Mouse (Mus musculus) spleen, embryonic (tissue): ENCODE data around the gene Gm5447.

Experiments
- CTCF ChIA-PET: fragments of 350-600 bp; sonication (Branson Sonifier 250); formaldehyde crosslinking; loops from one replicate; lab custom pipeline; 2022; lab: Charles Lee

The Gm5447 gene

GRCm38 (mm10) chr13:30985598-30986466 lies 11.8 kb downstream of the Gm5447 start:
- CTCF ChIA-PET, result interaction anchor here (0.6 kb wide), 1 partner anchor 429 kb away, joined by 6 read pairs; no protein-coding TSS in a partner anchor

GRCm38 (mm10) chr13:30986934-30987455 lies 13.0 kb downstream of the Gm5447 start:
- CTCF ChIA-PET, result no interaction called here

GRCm38 (mm10) chr13:30987686-30988085 lies 13.7 kb downstream of the Gm5447 start:
- CTCF ChIA-PET, result no interaction called here

GRCm38 (mm10) chr13:30989710-30990109 lies 15.7 kb downstream of the Gm5447 start:
- CTCF ChIA-PET, result no interaction called here

GRCm38 (mm10) chr13:30990233-30990632 lies 16.2 kb downstream of the Gm5447 start:
- CTCF ChIA-PET, result no interaction called here

GRCm38 (mm10) chr13:30993819-30994218 lies 19.8 kb downstream of the Gm5447 start:
- CTCF ChIA-PET, result interaction anchor here (1.0 kb wide), 1 partner anchor 12 kb away, joined by 3 read pairs; no protein-coding TSS in a partner anchor

- CTCF ChIA-PET, result interaction anchor here (1.0 kb wide), 1 partner anchor 13 kb away, joined by 3 read pairs; no protein-coding TSS in a partner anchor
These were observed 20.4 kb downstream of the Gm5447 start for GRCm38 (mm10) chr13:30994249-30994858.

- CTCF ChIA-PET, result interaction anchor here (0.8 kb wide), 1 partner anchor 26 kb away, joined by 8 read pairs; no protein-coding TSS in a partner anchor
These were observed 23.7 kb downstream of the Gm5447 start for GRCm38 (mm10) chr13:30997526-30998253.

- CTCF ChIA-PET, result no interaction called here
These were observed 25.8 kb downstream of the Gm5447 start for GRCm38 (mm10) chr13:30999799-31000198.

- CTCF ChIA-PET, result no interaction called here
These were observed 30.5 kb downstream of the Gm5447 start for GRCm38 (mm10) chr13:31004458-31004857.

- CTCF ChIA-PET, result no interaction called here
These were observed 31.0 kb downstream of the Gm5447 start for GRCm38 (mm10) chr13:31004995-31005394.

GRCm38 (mm10) chr13:31017545-31017944 lies 43.5 kb downstream of the Gm5447 start:
- CTCF ChIA-PET, result no interaction called here

GRCm38 (mm10) chr13:31021514-31021913 lies 47.5 kb downstream of the Gm5447 start:
- CTCF ChIA-PET, result no interaction called here

GRCm38 (mm10) chr13:31021927-31022326 lies 47.9 kb downstream of the Gm5447 start:
- CTCF ChIA-PET, result no interaction called here

GRCm38 (mm10) chr13:31023664-31024063 lies 49.7 kb downstream of the Gm5447 start:
- CTCF ChIA-PET, result no interaction called here
